Mouse (Mus musculus): ENCODE measurements around the gene Gmppa. TPM values are rescaled to one million over a fixed set of nuclear protein-coding genes. Genes with fewer than 3 reads are reported as not detected.

Gmppa gene
- polyA plus RNA-seq (2016; fragmentation: Nextera tagmentation; extraction: Ambion mirVana), result 73.1 and 74.1 TPM in 2 replicates

DNA sequence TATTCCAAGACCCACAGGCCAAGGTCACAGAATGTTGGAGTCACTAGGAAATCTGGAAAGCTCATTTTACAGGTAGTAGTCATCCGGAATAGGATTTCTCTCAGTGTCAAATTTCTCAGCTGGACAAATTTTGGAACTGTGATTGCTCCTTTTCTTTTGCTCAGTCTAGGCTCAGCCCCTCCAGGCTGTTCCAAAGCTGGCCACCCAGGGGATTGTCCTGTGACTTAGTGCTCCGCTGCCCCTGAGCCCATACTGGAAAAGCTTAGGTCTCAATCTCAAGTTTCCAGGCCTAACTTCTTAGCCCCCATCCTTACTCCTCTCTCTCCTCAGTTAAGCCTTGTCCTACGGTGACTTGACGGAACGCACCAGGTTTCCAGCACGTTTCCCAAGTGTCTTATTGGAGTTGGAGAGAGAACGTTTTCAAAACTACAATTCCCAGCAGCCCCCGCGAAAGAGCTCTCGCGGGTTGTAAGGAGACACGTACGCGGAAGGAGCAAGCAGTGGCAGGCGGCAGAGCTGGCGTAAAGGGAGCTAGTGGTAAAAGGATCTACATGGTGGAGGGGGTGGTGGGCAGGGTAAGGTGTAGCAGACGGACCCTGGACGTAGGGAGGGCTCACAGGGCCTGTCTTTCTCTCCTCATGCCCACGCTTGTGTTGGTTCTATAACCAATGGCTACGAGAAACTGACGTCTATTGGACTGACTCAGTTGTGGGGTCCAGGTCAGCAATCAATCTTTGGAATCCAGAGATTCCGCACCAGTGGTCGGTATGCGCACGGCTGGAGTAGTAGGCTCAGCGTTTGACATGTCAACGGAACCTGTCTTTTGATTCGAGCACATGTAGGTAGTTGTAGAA, at the start of gene Gmppa:
Gene Gmppa (plus strand): TSS at position 456 of the 854 bp plus-strand sequence.
- Histone ChIP-seq H3K9ac (peak within 1 kb of the TSS; percentile 77), H3K27me3 (peaks cover 7% of the 10 kb centered on the region; the same call in 1 of the 2 replicates), H3K4me2 (replicated peaks) (peak within 1 kb of the TSS; percentile 75), H3K9me3 (replicated peaks) (no peaks in the 10 kb centered on the region), H3K4me3 (peak within 1 kb of the TSS; percentile 62), H3K36me3 (peaks cover 3% of the 10 kb centered on the region; the same call in 1 of the 2 replicates), H3K27ac (peak within 1 kb of the TSS; percentile 66), H3K4me1 (peaks cover 22% of the 10 kb centered on the region)
- 6% methylated on average over 28 of the region's 28 CpGs for WGBS
- ATAC-seq (ENCODE audit: low FRiP score), result peak; percentile 80

DNA sequence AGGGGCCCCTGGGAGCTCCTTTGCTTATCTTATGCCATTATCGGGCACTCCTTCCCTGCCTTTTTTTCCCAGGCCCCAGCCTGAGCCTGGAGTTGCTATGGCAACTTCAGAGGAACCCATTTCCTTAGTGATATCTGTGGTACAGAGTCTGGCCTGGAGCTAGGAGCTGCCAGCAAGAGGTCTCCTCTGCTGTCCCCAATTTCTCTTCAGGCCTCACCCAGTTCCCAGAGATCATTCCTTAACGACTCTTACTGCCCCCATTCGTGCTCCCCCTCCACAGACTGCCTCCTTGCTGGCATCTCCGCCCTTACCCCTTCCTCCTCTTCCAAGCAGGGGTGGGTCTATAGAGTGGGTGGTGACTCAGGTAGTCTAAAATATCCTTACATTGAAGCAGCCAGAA, 49.6 kb upstream of the Gmppa start:
- WGBS, result 30% methylated on average over 4 of the region's 4 CpGs
- Histone ChIP-seq H3K27me3 (peaks cover 63% of the 10 kb centered on the region), H3K9ac (no peak overlapping the region), H3K27ac (peak overlapping the region; percentile 35), H3K4me2 (replicated peaks) (peak overlapping the region; percentile 30), H3K36me3 (no peaks in the 10 kb centered on the region), H3K9me3 (replicated peaks) (no peaks in the 10 kb centered on the region), H3K4me1 (peaks cover 69% of the 10 kb centered on the region), H3K4me3 (no peak overlapping the region)
- ATAC-seq (ENCODE audit: low FRiP score), result no peak

DNA sequence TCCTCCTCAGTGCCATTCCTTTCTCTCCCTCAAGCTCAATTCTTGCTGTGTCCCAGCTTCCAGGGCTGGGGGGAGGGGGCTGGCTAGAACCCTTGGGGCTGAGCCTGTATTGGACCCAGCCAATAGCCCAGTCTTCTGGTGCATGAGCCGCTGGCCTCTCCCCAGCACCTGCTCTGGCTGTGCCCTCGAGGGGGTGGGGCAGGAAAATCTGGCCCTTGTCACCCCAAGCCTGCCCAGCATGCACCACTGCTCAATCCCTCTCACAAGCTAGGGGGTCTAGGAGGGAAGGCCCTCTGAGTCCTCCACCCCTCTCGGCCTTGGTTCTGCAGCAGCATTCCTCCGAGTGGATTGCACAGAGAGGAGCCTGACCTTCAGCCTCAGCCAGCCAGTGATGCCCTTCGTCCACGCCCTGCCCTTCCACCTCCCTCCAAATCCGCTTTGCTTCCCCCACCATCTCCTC, 48.2 kb upstream of the Gmppa start:
- peaks cover 58% of the 10 kb centered on the region for H3K4me1 ChIP-seq
- H3K36me3 ChIP-seq, result no peaks in the 10 kb centered on the region
- WGBS, result 19% methylated on average over 6 of the region's 7 CpGs
- ATAC-seq (ENCODE audit: low FRiP score), result no peak
- H3K9ac ChIP-seq, result 0 out of 2 replicates have a peak overlapping the region, but pooled peaks have one; percentile 51
- H3K4me2 ChIP-seq (replicated peaks), result peak overlapping the region; percentile 47
- no peak overlapping the region for H3K27ac ChIP-seq
- H3K4me3 ChIP-seq, result peak overlapping the region; percentile 28; the same call in 1 of the 2 replicates
- H3K9me3 ChIP-seq (replicated peaks), result no peaks in the 10 kb centered on the region
- peaks cover 63% of the 10 kb centered on the region for H3K27me3 ChIP-seq

DNA sequence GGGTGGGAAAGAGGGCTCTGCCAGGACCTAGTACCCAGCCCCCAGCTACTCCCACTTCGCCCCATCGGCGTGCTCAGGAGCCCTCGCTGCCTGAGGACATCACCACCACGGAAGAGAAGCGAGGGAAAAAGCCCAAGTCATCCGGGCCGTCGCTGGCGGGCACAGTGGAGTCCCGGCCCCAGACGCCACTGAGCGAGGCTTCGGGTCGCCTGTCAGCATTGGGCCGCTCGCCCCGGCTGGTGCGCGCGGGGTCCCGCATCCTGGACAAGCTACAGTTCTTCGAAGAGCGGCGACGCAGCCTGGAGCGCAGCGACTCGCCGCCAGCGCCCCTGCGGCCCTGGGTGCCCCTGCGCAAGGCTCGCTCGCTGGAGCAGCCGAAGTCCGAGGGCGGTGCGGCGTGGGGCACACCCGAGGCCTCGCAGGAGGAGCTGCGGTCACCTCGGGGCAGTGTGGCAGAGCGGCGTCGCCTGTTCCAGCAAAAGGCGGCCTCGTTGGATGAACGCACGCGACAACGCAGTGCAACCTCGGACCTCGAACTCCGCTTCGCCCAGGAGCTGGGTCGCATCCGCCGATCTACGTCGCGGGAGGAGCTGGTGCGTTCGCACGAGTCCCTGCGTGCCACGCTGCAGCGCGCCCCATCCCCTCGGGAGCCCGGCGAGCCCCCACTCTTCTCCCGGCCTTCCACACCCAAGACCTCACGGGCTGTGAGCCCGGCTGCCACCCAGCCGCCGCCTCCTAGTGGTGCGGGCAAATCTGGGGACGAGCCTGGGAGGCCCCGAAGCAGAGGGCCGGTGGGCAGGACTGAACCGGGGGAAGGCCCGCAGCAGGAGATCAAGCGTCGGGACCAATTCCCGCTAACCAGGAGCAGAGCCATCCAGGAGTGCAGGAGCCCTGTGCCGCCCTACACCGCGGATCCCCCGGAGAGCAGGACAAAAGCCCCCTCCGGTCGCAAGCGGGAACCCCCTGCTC, 47.5 kb upstream of the Gmppa start:
- 4% methylated on average over 94 of the region's 94 CpGs for WGBS
- no peak for ATAC-seq (ENCODE audit: low FRiP score)

DNA sequence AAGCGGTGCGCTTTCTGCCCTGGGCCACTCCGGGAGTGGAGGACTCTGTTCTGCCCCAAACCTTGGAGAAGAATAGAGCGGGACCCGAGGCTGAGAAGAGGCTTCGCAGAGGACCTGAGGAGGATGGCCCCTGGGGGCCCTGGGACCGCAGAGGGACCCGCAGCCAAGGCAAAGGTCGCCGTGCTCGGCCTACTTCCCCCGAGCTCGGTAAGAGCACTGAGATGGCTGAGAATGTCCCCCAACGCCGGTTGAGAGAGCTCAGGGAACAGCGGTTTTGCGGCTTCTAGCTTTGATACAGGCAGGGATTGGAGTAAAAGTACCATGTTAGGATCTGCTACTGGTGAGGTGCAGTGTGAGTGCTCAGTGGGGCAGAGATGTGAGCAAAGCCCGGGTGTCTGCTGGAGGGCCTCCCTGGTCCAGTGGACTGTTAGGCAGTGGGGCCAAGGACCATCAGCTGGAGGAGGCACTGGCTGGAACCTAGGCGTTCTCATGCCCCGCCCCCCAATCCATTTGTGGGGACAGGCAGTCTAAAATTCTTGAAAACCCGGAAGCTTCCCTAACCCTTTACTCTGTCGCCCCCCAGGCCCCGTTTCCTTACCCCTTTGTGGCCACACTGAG, 46.7 kb upstream of the Gmppa start:
- WGBS, result 24% methylated on average over 23 of the region's 23 CpGs
- no peak for ATAC-seq (ENCODE audit: low FRiP score)
- peaks cover 61% of the 10 kb centered on the region for H3K27me3 ChIP-seq
- no peak overlapping the region for H3K27ac ChIP-seq
- peaks cover 46% of the 10 kb centered on the region for H3K4me1 ChIP-seq
- H3K9ac ChIP-seq, result peak overlapping the region; percentile 51; the same call in 1 of the 2 replicates
- H3K9me3 ChIP-seq (replicated peaks), result no peaks in the 10 kb centered on the region
- peak overlapping the region; percentile 47 for H3K4me2 ChIP-seq (replicated peaks)
- H3K4me3 ChIP-seq, result peak overlapping the region; percentile 28; the same call in 1 of the 2 replicates
- H3K36me3 ChIP-seq, result peaks cover 3% of the 10 kb centered on the region; the same call in 1 of the 2 replicates

More for the DNA sequence above, 47.5 kb upstream of the Gmppa start:
- Histone ChIP-seq H3K9ac (peak overlapping the region; percentile 51), H3K4me2 (replicated peaks) (peak overlapping the region; percentile 47), H3K27ac (no peak overlapping the region), H3K9me3 (replicated peaks) (no peaks in the 10 kb centered on the region), H3K27me3 (peaks cover 63% of the 10 kb centered on the region), H3K36me3 (no peaks in the 10 kb centered on the region), H3K4me1 (peaks cover 51% of the 10 kb centered on the region), H3K4me3 (peak overlapping the region; percentile 28)

DNA sequence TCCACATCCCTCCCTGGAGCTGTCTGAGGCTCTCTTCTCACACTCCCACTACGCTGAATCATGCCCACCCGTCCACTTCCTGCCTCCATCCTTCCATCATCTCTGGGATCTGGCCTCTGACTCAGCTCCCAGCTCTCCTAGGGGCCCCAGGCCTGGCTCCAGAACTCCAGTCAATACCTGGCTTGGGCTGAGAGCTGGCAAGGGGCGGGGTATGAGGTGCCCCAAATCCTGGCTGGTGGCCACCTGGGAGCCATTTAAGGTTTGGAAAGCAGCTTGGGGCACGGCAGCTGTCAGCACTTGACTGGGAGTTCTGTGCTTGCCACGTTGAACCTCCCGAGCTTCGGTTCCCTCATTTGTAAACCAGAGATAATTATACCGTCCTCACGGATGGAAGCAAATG, 42.6 kb upstream of the Gmppa start:
- H3K36me3 ChIP-seq, result peaks cover 7% of the 10 kb centered on the region; the same call in 1 of the 2 replicates
- ATAC-seq (ENCODE audit: low FRiP score), result no peak
- no peak overlapping the region for H3K4me2 ChIP-seq (replicated peaks)
- peaks cover 24% of the 10 kb centered on the region for H3K27me3 ChIP-seq
- no peaks in the 10 kb centered on the region for H3K9me3 ChIP-seq (replicated peaks)
- whole genome bisulfite sequencing, result 77% methylated on average over 9 of the region's 9 CpGs
- H3K4me1 ChIP-seq, result peaks cover 7% of the 10 kb centered on the region
- H3K27ac ChIP-seq, result no peak overlapping the region
- H3K9ac ChIP-seq, result no peak overlapping the region
- H3K4me3 ChIP-seq, result no peak overlapping the region

DNA sequence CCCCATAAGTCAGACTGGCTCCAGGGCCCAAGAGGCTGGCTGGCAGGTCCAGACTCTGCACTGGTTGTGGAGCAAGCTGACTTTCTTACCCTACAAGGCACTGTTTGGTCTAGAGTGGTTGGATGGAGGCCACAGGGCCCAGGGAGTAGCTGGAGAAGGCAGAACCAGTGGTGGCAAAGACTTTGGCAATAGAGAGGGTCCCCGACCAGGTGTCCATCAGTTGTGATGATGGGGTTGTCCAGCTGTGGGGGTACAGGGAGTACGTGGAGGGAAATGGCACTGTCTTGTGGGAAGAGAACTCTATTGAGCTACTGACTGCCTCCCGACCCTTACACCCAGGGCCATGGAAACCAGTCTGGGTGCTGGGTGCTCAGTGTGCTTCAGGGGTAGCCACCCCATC, 41.9 kb upstream of the Gmppa start:
- H3K4me1 ChIP-seq, result peaks cover 7% of the 10 kb centered on the region
- H3K36me3 ChIP-seq, result peaks cover 7% of the 10 kb centered on the region; the same call in 1 of the 2 replicates
- H3K4me3 ChIP-seq, result no peak overlapping the region
- 85% methylated on average over 3 of the region's 3 CpGs for WGBS
- no peak overlapping the region for H3K9ac ChIP-seq
- H3K27me3 ChIP-seq, result peaks cover 17% of the 10 kb centered on the region
- ATAC-seq (ENCODE audit: low FRiP score), result no peak
- no peak overlapping the region for H3K27ac ChIP-seq
- no peaks in the 10 kb centered on the region for H3K9me3 ChIP-seq (replicated peaks)
- no peak overlapping the region for H3K4me2 ChIP-seq (replicated peaks)

DNA sequence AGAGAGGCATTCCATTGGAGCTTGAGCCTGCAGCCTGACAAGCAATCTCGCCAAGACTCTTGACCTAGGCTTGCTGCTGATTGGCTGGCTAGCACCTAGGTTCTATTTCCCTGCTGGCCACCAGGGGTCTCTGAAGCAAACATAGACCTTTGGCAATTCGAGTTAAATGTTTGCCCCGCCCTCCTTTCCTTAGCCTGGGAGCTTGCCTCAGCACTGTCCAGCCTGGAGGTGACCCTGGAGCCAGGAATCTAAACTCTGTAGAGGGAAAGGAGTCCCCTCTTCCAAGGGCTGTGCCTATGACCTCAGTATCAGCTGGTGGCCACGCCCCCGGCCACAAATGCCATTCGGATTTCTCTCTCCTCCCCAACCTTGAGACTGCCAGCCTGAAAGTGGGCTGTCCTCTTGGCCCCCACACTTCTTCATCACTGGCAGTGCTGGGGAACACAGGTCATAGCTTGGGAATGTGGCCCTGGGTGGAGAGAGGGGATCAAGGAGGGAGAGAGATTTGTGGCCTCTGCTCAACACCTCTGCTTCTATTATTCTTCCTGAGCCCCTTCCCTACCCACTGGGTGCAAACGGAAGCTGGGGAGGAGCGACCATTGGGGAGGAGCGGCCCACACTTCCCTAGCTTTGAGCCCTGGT, 36.8 kb upstream of the Gmppa start:
- Histone ChIP-seq H3K4me3 (no peak overlapping the region), H3K9me3 (replicated peaks) (no peaks in the 10 kb centered on the region), H3K9ac (no peak overlapping the region; the same call in 1 of the 2 replicates), H3K4me2 (replicated peaks) (no peak overlapping the region), H3K36me3 (peaks cover 24% of the 10 kb centered on the region), H3K27me3 (no peaks in the 10 kb centered on the region), H3K4me1 (peaks cover 33% of the 10 kb centered on the region), H3K27ac (peak overlapping the region; percentile 64)
- peak; percentile 67 for ATAC-seq (ENCODE audit: low FRiP score)
- 11% methylated on average over 9 of the region's 9 CpGs for WGBS

DNA sequence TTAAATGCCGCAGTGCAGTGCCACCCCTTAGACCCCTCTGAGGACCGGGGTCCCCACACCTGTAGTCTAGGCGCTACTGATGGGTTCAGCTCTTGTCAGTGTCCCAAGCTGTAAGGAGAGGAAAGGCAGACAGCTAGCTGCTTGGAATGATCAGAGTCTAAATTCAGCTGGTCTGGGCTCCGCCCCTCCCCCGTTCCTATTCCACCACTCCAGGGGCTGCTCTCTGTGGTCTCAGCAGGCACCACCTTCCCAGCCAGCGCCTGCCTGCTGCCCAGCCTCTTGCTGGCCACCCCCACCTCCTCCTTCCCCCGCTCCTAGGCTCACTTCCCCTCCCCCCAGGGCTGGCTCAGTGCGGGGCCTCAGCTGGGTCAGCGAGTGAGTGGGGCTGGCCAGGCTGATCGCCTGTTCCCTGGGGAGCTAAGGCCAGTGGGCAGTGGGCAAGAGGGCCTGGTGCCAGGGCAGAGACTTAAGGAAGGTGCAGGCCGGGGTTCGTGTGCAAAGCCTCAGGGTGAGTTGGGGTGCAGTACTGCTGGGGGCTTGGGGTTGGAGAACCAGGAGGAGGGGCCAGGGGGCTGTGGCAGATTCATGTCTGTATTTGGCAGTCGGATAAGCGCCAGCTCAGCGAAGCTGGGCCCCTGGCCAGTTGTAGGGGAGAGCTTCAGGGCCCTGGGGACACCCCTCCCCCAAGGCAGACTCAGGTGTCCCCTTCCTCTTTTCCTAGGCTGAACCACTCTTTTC, 35.8 kb upstream of the Gmppa start:
- no peaks in the 10 kb centered on the region for H3K27me3 ChIP-seq
- peak overlapping the region; percentile 64 for H3K27ac ChIP-seq
- 7% methylated on average over 15 of the region's 15 CpGs for WGBS
- H3K4me3 ChIP-seq, result peak overlapping the region; percentile 10; the same call in 1 of the 2 replicates
- peak; percentile 78 for ATAC-seq (ENCODE audit: low FRiP score)
- H3K4me1 ChIP-seq, result peaks cover 37% of the 10 kb centered on the region
- H3K9ac ChIP-seq, result peak overlapping the region; percentile 49
- H3K4me2 ChIP-seq (replicated peaks), result peak overlapping the region; percentile 38
- H3K9me3 ChIP-seq (replicated peaks), result no peaks in the 10 kb centered on the region
- peaks cover 30% of the 10 kb centered on the region for H3K36me3 ChIP-seq

DNA sequence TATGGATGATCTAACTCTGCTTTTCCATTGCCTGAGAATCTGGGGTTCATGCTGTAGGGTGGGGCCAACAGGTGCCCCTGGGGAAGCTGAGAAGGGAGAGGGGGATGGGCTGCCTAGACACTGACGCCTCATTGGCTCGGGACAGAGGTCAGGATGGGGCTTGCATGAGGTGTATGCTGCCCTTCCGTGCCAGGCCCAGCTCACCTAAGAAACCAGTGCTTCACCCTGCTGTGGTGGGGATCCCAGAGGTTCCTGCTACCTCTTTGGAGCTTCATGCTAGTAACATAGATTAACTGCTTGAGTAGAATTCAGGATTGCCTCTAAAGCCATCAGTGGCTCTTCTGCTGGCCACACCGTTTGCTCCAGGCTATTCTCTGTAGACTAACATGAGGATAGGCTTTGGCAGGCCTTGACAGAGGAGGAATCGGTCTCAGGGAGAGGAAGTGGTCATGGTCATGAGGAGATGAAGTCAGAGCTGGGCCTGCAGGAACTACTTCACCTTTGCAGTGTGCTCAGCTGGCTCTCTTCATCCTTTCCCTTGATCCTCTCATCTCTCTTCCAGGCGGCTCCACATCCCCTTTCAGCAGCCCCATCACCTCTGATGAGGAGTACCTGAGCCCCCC, 35.1 kb upstream of the Gmppa start:
- H3K9ac ChIP-seq, result peak overlapping the region; percentile 49; the same call in 1 of the 2 replicates
- H3K9me3 ChIP-seq (replicated peaks), result no peaks in the 10 kb centered on the region
- H3K27ac ChIP-seq, result peak overlapping the region; percentile 64
- WGBS, result 47% methylated on average over 6 of the region's 6 CpGs
- ATAC-seq (ENCODE audit: low FRiP score), result no peak
- H3K36me3 ChIP-seq, result peaks cover 32% of the 10 kb centered on the region
- H3K27me3 ChIP-seq, result no peaks in the 10 kb centered on the region
- peak overlapping the region; percentile 38 for H3K4me2 ChIP-seq (replicated peaks)
- no peak overlapping the region for H3K4me3 ChIP-seq
- peaks cover 37% of the 10 kb centered on the region for H3K4me1 ChIP-seq

All from hindbrain, embryonic 12.5 days (tissue).